Mouse (Mus musculus): ENCODE measurements around the gene Slit3.

- TF ChIP-seq GATA1 (IDR thresholded peaks at IDR 0.05; ENCODE audit: low read length) (no peak), TAL1 (IDR thresholded peaks at IDR 0.05; ENCODE audit: low read length) (no peak)
These were observed 177.5 kb downstream of the Slit3 start for GRCm38 (mm10) chr11:35298526-35298925.
